Mouse (Mus musculus) adrenal gland, postnatal 14 days (tissue): ENCODE measurements around the gene Tgif1. TPM values are rescaled to one million over a fixed set of nuclear protein-coding genes. Genes with fewer than 3 reads are reported as not detected.
A peak's percentile ranks its signal among the peaks of the same experiment; 100 is the strongest.

ENCODE experiments used
- DNase-seq: peaks from one replicate; pipeline ENCODE4 v3.0.0; 2021; ENCODE audit warnings: mixed read lengths
- long read RNA-seq, 2 experiments: library from polyadenylated mRNA; stranded (forward); transcript quantifications; one replicate each; pipeline ENCODE4 v2.0.0; 2021
- total RNA-seq: library from RNA; stranded (reverse); gene quantifications from 2 replicates; pipeline ENCODE4 v1.2.3, GENCODE M21; 2021

Gene Tgif1
- total RNA-seq: 45.9 and 50.8 TPM in 2 replicates
- long read RNA-seq, experiment 1, transcript Tgif1-201 (3 exons, 1,631 nt): major isoform, 7 of 17 reads
- long read RNA-seq, experiment 1, partial matches to known transcripts: 0 of 17 reads
- long read RNA-seq, experiment 1, other reads (novel, unspliced or antisense): 4 of 17 reads
- long read RNA-seq, experiment 2, transcript Tgif1-201 (3 exons, 1,631 nt): major isoform, 8 of 18 reads
- long read RNA-seq, experiment 2, partial matches to known transcripts: 0 of 18 reads
- long read RNA-seq, experiment 2, other reads (novel, unspliced or antisense): 5 of 18 reads

- peak; percentile 79 for DNase-seq
Observed at GRCm38 (mm10) chr17:70853436-70853905, at the start of gene Tgif1. Tgif1 (minus strand) TSS chr17:70853546.

GRCm38 (mm10) chr17:70900660-70901059 lies 47.3 kb upstream of the Tgif1 start:
- DNase-seq: no peak

GRCm38 (mm10) chr17:70899642-70900041 lies 46.3 kb upstream of the Tgif1 start:
- DNase-seq: no peak

GRCm38 (mm10) chr17:70894867-70895266 lies 41.5 kb upstream of the Tgif1 start:
- peak; percentile 55 for DNase-seq

GRCm38 (mm10) chr17:70893151-70893550 lies 39.8 kb upstream of the Tgif1 start:
- no peak for DNase-seq

- DNase-seq: no peak
Observed at GRCm38 (mm10) chr17:70892288-70893096, 39.1 kb upstream of the Tgif1 start.

- DNase-seq: no peak
Observed at GRCm38 (mm10) chr17:70890571-70890970, 37.2 kb upstream of the Tgif1 start.

- DNase-seq: no peak
Observed at GRCm38 (mm10) chr17:70888657-70889056, 35.3 kb upstream of the Tgif1 start.

GRCm38 (mm10) chr17:70887848-70888247 lies 34.5 kb upstream of the Tgif1 start:
- DNase-seq: no peak

GRCm38 (mm10) chr17:70886641-70887391 lies 33.5 kb upstream of the Tgif1 start:
- no peak for DNase-seq

GRCm38 (mm10) chr17:70885868-70886267 lies 32.5 kb upstream of the Tgif1 start:
- DNase-seq: no peak

GRCm38 (mm10) chr17:70881934-70882333 lies 28.6 kb upstream of the Tgif1 start:
- no peak for DNase-seq

GRCm38 (mm10) chr17:70881194-70881593 lies 27.8 kb upstream of the Tgif1 start:
- DNase-seq: no peak

- DNase-seq: no peak
Observed at GRCm38 (mm10) chr17:70878237-70878636, 24.9 kb upstream of the Tgif1 start.

GRCm38 (mm10) chr17:70873778-70874124 lies 20.4 kb upstream of the Tgif1 start:
- DNase-seq: no peak

- DNase-seq: no peak
Observed at GRCm38 (mm10) chr17:70872936-70873777, 19.8 kb upstream of the Tgif1 start.

GRCm38 (mm10) chr17:70872094-70872929 lies 19.0 kb upstream of the Tgif1 start:
- peak; percentile 10 for DNase-seq

- DNase-seq: no peak
Observed at GRCm38 (mm10) chr17:70871676-70872075, 18.3 kb upstream of the Tgif1 start.

- DNase-seq: no peak
Observed at GRCm38 (mm10) chr17:70870581-70870980, 17.2 kb upstream of the Tgif1 start.

GRCm38 (mm10) chr17:70868577-70869229 lies 15.4 kb upstream of the Tgif1 start:
- no peak for DNase-seq
